Mouse (Mus musculus) small intestine, adult 2 months (tissue): ENCODE measurements around the gene Atg3.

Experiments
- CTCF ChIP-seq: fragments of 200-500 bp; IDR thresholded peaks from 2 replicates; pipeline ENCODE4 v1.5.1; 2012; ENCODE audit warnings: low read depth, mild to moderate bottlenecking, control low read depth, inconsistent platforms, low read length, moderate library complexity, mixed read lengths; ENCODE audit not compliant: insufficient replicate concordance, insufficient read length; ENCODE audit errors: extremely low read depth
- POLR2A ChIP-seq: fragments of 200-500 bp; IDR thresholded peaks from 2 replicates; pipeline ENCODE4 v1.6.1; 2012; ENCODE audit warnings: low read depth, mild to moderate bottlenecking, control low read depth, inconsistent platforms, low read length, moderate library complexity

GRCm38 (mm10) chr16:45158136-45158521 lies 456 bp upstream of the Atg3 start:
- TF ChIP-seq CTCF (no peak; the same call in 1 of the 2 replicates), POLR2A (no peak)
